Mouse (Mus musculus) ES-E14 (cell line): ENCODE data around the gene Habp2.

Experiments used
- CHD2 ChIP-seq: IDR thresholded peaks from 2 replicates; pipeline ENCODE4 v1.6.1; 2014; ENCODE audit warnings: mild to moderate bottlenecking, low read depth, low read length, inconsistent platforms
- HCFC1 ChIP-seq: IDR thresholded peaks from 2 replicates; pipeline ENCODE4 v1.6.1; 2012; ENCODE audit warnings: low read length, inconsistent platforms, borderline replicate concordance; ENCODE audit not compliant: insufficient read depth
- MAFK ChIP-seq: IDR thresholded peaks from 2 replicates; pipeline ENCODE4 v1.6.1; 2014; ENCODE audit warnings: mild to moderate bottlenecking, low read depth, low read length, inconsistent platforms; ENCODE audit not compliant: insufficient read depth
- ZNF384 ChIP-seq: IDR thresholded peaks from 2 replicates; pipeline ENCODE4 v1.6.1; 2012; ENCODE audit warnings: low read depth, low read length, inconsistent platforms

DNA sequence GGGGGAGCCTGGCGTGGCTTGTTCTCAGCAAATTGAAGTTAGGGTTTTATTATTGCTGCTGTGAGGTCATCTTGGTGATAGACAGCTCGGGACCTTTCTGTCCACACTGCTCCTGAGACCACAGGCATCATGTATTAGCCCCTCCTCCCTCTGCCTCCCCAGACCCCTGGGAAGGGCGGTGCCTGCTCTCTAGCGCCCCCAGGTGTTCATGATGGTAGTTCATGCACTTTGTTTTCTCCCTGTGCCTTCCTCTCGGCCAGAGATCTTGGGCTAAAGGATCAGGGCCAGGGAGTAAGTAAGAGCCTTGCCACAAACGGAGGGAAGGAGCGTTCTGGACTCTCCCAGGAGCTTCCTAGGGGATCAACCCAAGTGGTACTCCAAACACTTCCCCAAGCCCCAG, 32.2 kb upstream of the Habp2 start:
- no peak for TF ChIP-seq MAFK
- TF ChIP-seq HCFC1 = no peak
- no peak for TF ChIP-seq ZNF384
- TF ChIP-seq CHD2 = no peak
